Comparison of ENCODE assay signal across 21 mouse cellular contexts in genomic region chr3:59542621-59543020, GRCm38 (mm10).
DNase-seq lines count a peak whose midpoint lies in the region; ATAC-seq and TF ChIP-seq lines count a peak whose summit lies in the region.
"Had no signal": no experiment of that assay in that cellular context is flagged by ENCODE, and none has a peak within 500 bp of the region (broad histone marks: within the 10 kb centered on the region; RNA-seq: fewer than 3 reads in every experiment).

No protein-coding gene starts in this region.

- H3K27me3 ChIP-seq in lung, embryonic 14.5 days (ENCODE audit: insufficient read depth, low read length) = no peaks in the 10 kb centered on the region
- no peaks in the 10 kb centered on the region for H3K27me3 ChIP-seq in lung, postnatal 0 days (replicated peaks; ENCODE audit: insufficient read depth, low read length)
- H3K27me3 ChIP-seq: embryonic facial prominence, embryonic 12.5 days; forebrain, embryonic 13.5 days; forebrain, embryonic 15.5 days had no signal

- no peaks in the 10 kb centered on the region for H3K36me3 ChIP-seq in lung, embryonic 14.5 days (ENCODE audit: insufficient read depth)
- H3K36me3 ChIP-seq in lung, postnatal 0 days (ENCODE audit: insufficient read depth, low read length) = no peaks in the 10 kb centered on the region
- no peaks in the 10 kb centered on the region for H3K36me3 ChIP-seq in ES-E14 (ENCODE audit: control insufficient read depth, insufficient read depth, low read length, poor library complexity, severe bottlenecking)
- H3K36me3 ChIP-seq: embryonic facial prominence, embryonic 10.5 days; embryonic facial prominence, embryonic 12.5 days; forebrain, embryonic 15.5 days had no signal

- peak; percentile 1 for DNase-seq in lung, embryonic 14.5 days
- DNase-seq in lung, postnatal 0 days (ENCODE audit: low spot score) = no peak
- DNase-seq in ES-E14 (ENCODE audit: low read depth, low spot score) = no peak
- peak; percentile 17 for DNase-seq in ZHBTc4 (ENCODE audit: low read depth, low spot score)
- no peak for DNase-seq in T-cell, adult 2 months (ENCODE audit: low spot score)
- DNase-seq in spleen, postnatal 10 days (ENCODE audit: low spot score in 2 of 2) = no peak
- DNase-seq: adrenal gland, adult 8-10 months; adrenal gland, postnatal 14 days; adrenal gland, postnatal 36 days; cerebellum, adult 11-12 months; cerebellum, adult 2 months; cerebellum, adult 9-10 months; cerebellum, postnatal 10 days; cerebellum, postnatal 25 days; embryo, embryonic 11 days; forebrain, postnatal 0 days had no signal

- H3K4me1 ChIP-seq in lung, embryonic 14.5 days (ENCODE audit: insufficient read depth) = no peaks in the 10 kb centered on the region
- no peaks in the 10 kb centered on the region for H3K4me1 ChIP-seq in lung, postnatal 0 days (ENCODE audit: insufficient read depth, low read depth, low read length)
- peaks cover 0 to 4% of the 10 kb centered on the region in 2 experiments; a peak in 1 of 4 replicates for H3K4me1 ChIP-seq in ES-E14 (ENCODE audit: control insufficient read depth in 2 of 2, insufficient read depth in 2 of 2, low read length in 2 of 2, poor library complexity in 1 of 2)
- H3K4me1 ChIP-seq: embryonic facial prominence, embryonic 10.5 days; embryonic facial prominence, embryonic 12.5 days; forebrain, embryonic 13.5 days; forebrain, embryonic 15.5 days had no signal

- in situ Hi-C loops in ES-E14 (cut with MboI; ENCODE audit: low sequenced_read_pairs in 2 of 2, unreplicated experiment in 2 of 2) = no loop called here

- H3K27ac ChIP-seq in lung, embryonic 14.5 days (ENCODE audit: low read depth) = no peak overlapping the region
- H3K27ac ChIP-seq in lung, postnatal 0 days (ENCODE audit: low read length) = no peak overlapping the region
- no peak overlapping the region for H3K27ac ChIP-seq in ES-E14 (ENCODE audit: insufficient read depth, low read depth, low read length, poor library complexity, severe bottlenecking)
- H3K27ac ChIP-seq: embryonic facial prominence, embryonic 10.5 days; embryonic facial prominence, embryonic 12.5 days; forebrain, embryonic 13.5 days; forebrain, embryonic 15.5 days had no signal

- no peak for TF ChIP-seq CTCF in lung, embryonic 14.5 days (IDR thresholded peaks at IDR 0.05; ENCODE audit: low read depth)
- TF ChIP-seq CTCF in lung, postnatal 0 days (IDR thresholded peaks at IDR 0.05) = no peak

- whole genome bisulfite sequencing in lung, embryonic 14.5 days = 65% methylated on average over 2 of the region's 2 CpGs
- 55% methylated on average over 2 of the region's 2 CpGs for WGBS in lung, postnatal 0 days

- no peak for ATAC-seq in lung, embryonic 14.5 days (ENCODE audit: insufficient read depth)
- ATAC-seq in lung, postnatal 0 days = no peak
- ATAC-seq: activated CD4-positive, CD25-positive, alpha-beta regulatory T cell, adult 4 months; forebrain, embryonic 13.5 days; forebrain, embryonic 15.5 days; forebrain, postnatal 0 days had no signal

- H3K4me3 ChIP-seq in lung, embryonic 14.5 days (ENCODE audit: low read depth, low read length) = no peak overlapping the region
- H3K4me3 ChIP-seq in lung, postnatal 0 days (ENCODE audit: low read depth, low read length) = no peak overlapping the region
- no peak overlapping the region for H3K4me3 ChIP-seq in ES-E14 (ENCODE audit: insufficient read depth in 1 of 2, low read depth in 1 of 2, low read length in 2 of 2, poor library complexity in 1 of 2, severe bottlenecking in 1 of 2)
- H3K4me3 ChIP-seq: embryonic facial prominence, embryonic 10.5 days; embryonic facial prominence, embryonic 12.5 days; forebrain, embryonic 13.5 days; forebrain, embryonic 15.5 days had no signal

- no peak overlapping the region for H3K9ac ChIP-seq in lung, embryonic 14.5 days
- H3K9ac ChIP-seq in lung, postnatal 0 days (replicated peaks; ENCODE audit: low read depth) = no peak overlapping the region
- H3K9ac ChIP-seq in ES-E14 (ENCODE audit: insufficient read depth, low read depth, low read length, poor library complexity, severe bottlenecking) = no peak overlapping the region
- H3K9ac ChIP-seq: embryonic facial prominence, embryonic 12.5 days; forebrain, embryonic 13.5 days; forebrain, embryonic 15.5 days; forebrain, postnatal 0 days had no signal

- H3K4me2 ChIP-seq in lung, embryonic 14.5 days = no peak overlapping the region
- no peak overlapping the region for H3K4me2 ChIP-seq in lung, postnatal 0 days (replicated peaks; ENCODE audit: low read depth, low read length)
- H3K4me2 ChIP-seq: embryonic facial prominence, embryonic 12.5 days; forebrain, embryonic 13.5 days; forebrain, embryonic 15.5 days had no signal

- TF ChIP-seq EP300 in lung, postnatal 0 days (IDR thresholded peaks at IDR 0.05) = no peak

- H3K9me3 ChIP-seq in lung, embryonic 14.5 days (ENCODE audit: low read depth, low read length) = no peaks in the 10 kb centered on the region
- H3K9me3 ChIP-seq in lung, postnatal 0 days (ENCODE audit: low read length) = no peaks in the 10 kb centered on the region
- no peaks in the 10 kb centered on the region for H3K9me3 ChIP-seq in ES-E14 (ENCODE audit: control insufficient read depth, insufficient read depth, low read depth, low read length)
- H3K9me3 ChIP-seq: embryonic facial prominence, embryonic 10.5 days; embryonic facial prominence, embryonic 12.5 days; forebrain, embryonic 13.5 days; forebrain, embryonic 15.5 days had no signal

TF ChIP-seq in ES-E14, 5 proteins besides CTCF, POLR2A, EP300 and RAD21:
- TF ChIP-seq ZNF384 (IDR thresholded peaks at IDR 0.05; ENCODE audit: low read depth, low read length) (no peak), MAFK (IDR thresholded peaks at IDR 0.05; ENCODE audit: insufficient read depth, low read depth, low read length) (0 out of 2 replicates have a peak, but pooled peaks have one; percentile 52)
TF ChIP-seq in ES-E14: peak in this region for 1.

Comparison
In these comparisons a context has a peak if more than half of its experiments do, and no peak if none do; other contexts are left out.
1. DNase-seq: peak in lung, embryonic 14.5 days (single experiment) and ZHBTc4 (single experiment); none in lung, postnatal 0 days (single experiment), ES-E14 (single experiment), T-cell, adult 2 months (single experiment) and spleen, postnatal 10 days (0 of 2).